Mouse (Mus musculus) spleen, embryonic (tissue): ENCODE measurements around the gene Trafd1.

ENCODE experiments used
- CTCF ChIA-PET: fragments of 350-600 bp; sonication (Branson Sonifier 250); formaldehyde crosslinking; loops from one replicate; lab custom pipeline; 2022; lab: Charles Lee

Gene Trafd1

GRCm38 (mm10) chr5:121386120-121386909, 883 bp upstream of the Trafd1 start:
- CTCF ChIA-PET: interaction anchor here (0.6 kb wide), 3 partner anchors 12 to 884 kb away, joined by 6 to 11 read pairs (median 6); no protein-coding TSS in a partner anchor

- CTCF ChIA-PET: interaction anchor here (0.7 to 1.1 kb wide), 2 partner anchors 9 to 771 kb away, joined by 3 to 10 read pairs; no protein-coding TSS in a partner anchor
These were observed 523 bp downstream of the Trafd1 start for GRCm38 (mm10) chr5:121384757-121385460.

- CTCF ChIA-PET: interaction anchor here (1.1 kb wide), 1 partner anchor 8 kb away, joined by 3 read pairs; no protein-coding TSS in a partner anchor
These were observed 1.3 kb downstream of the Trafd1 start for GRCm38 (mm10) chr5:121383857-121384756.

GRCm38 (mm10) chr5:121380692-121381091, 4.7 kb downstream of the Trafd1 start:
- CTCF ChIA-PET: interaction anchor here (0.9 kb wide), 1 partner anchor 9 kb away, joined by 3 read pairs; no protein-coding TSS in a partner anchor

GRCm38 (mm10) chr5:121378678-121379256, 6.7 kb downstream of the Trafd1 start:
- CTCF ChIA-PET: no interaction called here

GRCm38 (mm10) chr5:121376972-121377371, 8.5 kb downstream of the Trafd1 start:
- CTCF ChIA-PET: interaction anchor here (0.5 to 0.6 kb wide), 2 partner anchors 155 to 174 kb away, joined by 3 to 4 read pairs; no protein-coding TSS in a partner anchor

- CTCF ChIA-PET: interaction anchor here (0.7 kb wide), 1 partner anchor 12 kb away, joined by 6 read pairs; no protein-coding TSS in a partner anchor
These were observed 10.6 kb downstream of the Trafd1 start for GRCm38 (mm10) chr5:121374790-121375189.

GRCm38 (mm10) chr5:121371712-121372111, 13.7 kb downstream of the Trafd1 start:
- CTCF ChIA-PET: interaction anchor here (0.6 kb wide), 1 partner anchor 183 kb away, joined by 4 read pairs; no protein-coding TSS in a partner anchor

GRCm38 (mm10) chr5:121367255-121367654, 18.2 kb downstream of the Trafd1 start:
- CTCF ChIA-PET: no interaction called here

- CTCF ChIA-PET: no interaction called here
These were observed 18.8 kb downstream of the Trafd1 start for GRCm38 (mm10) chr5:121366449-121367225.

GRCm38 (mm10) chr5:121363441-121363840, 22.0 kb downstream of the Trafd1 start:
- CTCF ChIA-PET: no interaction called here

GRCm38 (mm10) chr5:121361696-121362095, 23.7 kb downstream of the Trafd1 start:
- CTCF ChIA-PET: no interaction called here

GRCm38 (mm10) chr5:121359229-121359628, 26.2 kb downstream of the Trafd1 start:
- CTCF ChIA-PET: no interaction called here

- CTCF ChIA-PET: interaction anchor here (0.5 kb wide), 1 partner anchor 1700 kb away, joined by 4 read pairs; no protein-coding TSS in a partner anchor
These were observed 41.4 kb downstream of the Trafd1 start for GRCm38 (mm10) chr5:121343997-121344396.

GRCm38 (mm10) chr5:121342490-121342889, 42.9 kb downstream of the Trafd1 start:
- CTCF ChIA-PET: interaction anchor here (0.6 kb wide), 1 partner anchor 18 kb away, joined by 5 read pairs; no protein-coding TSS in a partner anchor

- CTCF ChIA-PET: no interaction called here
These were observed 44.4 kb downstream of the Trafd1 start for GRCm38 (mm10) chr5:121340965-121341473.

GRCm38 (mm10) chr5:121339507-121340230, 45.8 kb downstream of the Trafd1 start:
- CTCF ChIA-PET: no interaction called here

GRCm38 (mm10) chr5:121336776-121337175, 48.7 kb downstream of the Trafd1 start:
- CTCF ChIA-PET: no interaction called here

- CTCF ChIA-PET: no interaction called here
These were observed 49.4 kb downstream of the Trafd1 start for GRCm38 (mm10) chr5:121336009-121336408.
